Mouse (Mus musculus): ENCODE results near the gene Agtr1b. TPM values are rescaled to one million over a fixed set of nuclear protein-coding genes. Genes with fewer than 3 reads are reported as not detected.

Gene Agtr1b
- total RNA-seq (2021): under 1 TPM in 1 of 2 experiments, not detected in 1; 0.16 TPM
- long read RNA-seq, experiment 1: 0 reads
- long read RNA-seq, experiment 2: 0 reads

GRCm38 (mm10) chr3:20366558-20367522, at the start of gene Agtr1b:
Gene Agtr1b, minus strand, starts transcription at chr3:20367177.
- intact Hi-C loops (cut with DNase I; ENCODE audit: low total_unique reads): no loop called here
- DNase-seq: peak; percentile 3

- no peak for DNase-seq
- intact Hi-C loops (cut with DNase I; ENCODE audit: low total_unique reads): no loop called here
These were observed 13.4 kb downstream of the Agtr1b start for GRCm38 (mm10) chr3:20353598-20353997.

DNA sequence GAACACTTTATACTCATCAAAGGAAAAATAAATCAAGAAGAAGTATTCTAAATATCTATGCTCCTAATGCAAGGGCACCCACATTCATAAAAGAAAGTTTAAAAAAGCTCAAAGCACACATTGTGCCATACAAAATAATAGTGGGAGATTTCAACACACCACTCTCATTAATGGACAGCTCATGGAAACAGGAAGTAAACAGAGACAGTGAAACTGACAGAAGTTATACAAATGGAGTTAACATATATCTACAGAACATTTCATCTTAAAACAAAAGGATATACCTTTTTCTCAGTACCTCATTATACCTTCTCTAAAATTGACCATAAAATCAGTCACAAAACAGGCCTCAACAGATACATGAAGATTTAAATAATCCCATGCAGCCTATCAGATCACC, 18.8 kb downstream of the Agtr1b start:
- intact Hi-C loops (cut with DNase I; ENCODE audit: low total_unique reads): no loop called here

GRCm38 (mm10) chr3:20340402-20340801, 26.6 kb downstream of the Agtr1b start:
- intact Hi-C loops (cut with DNase I; ENCODE audit: low total_unique reads): no loop called here
- DNase-seq: no peak

More for the DNA sequence above, 18.8 kb downstream of the Agtr1b start:
- DNase-seq: no peak

- intact Hi-C loops (cut with DNase I; ENCODE audit: low total_unique reads): no loop called here
- no peak for DNase-seq
These were observed 32.3 kb downstream of the Agtr1b start for GRCm38 (mm10) chr3:20334681-20335080.

GRCm38 (mm10) chr3:20317233-20317632, 49.7 kb downstream of the Agtr1b start:
- intact Hi-C loops (cut with DNase I; ENCODE audit: low total_unique reads): no loop called here
- DNase-seq: no peak

- intact Hi-C loops (cut with DNase I; ENCODE audit: low total_unique reads): no loop called here
- no peak for DNase-seq
These were observed 57.8 kb downstream of the Agtr1b start for GRCm38 (mm10) chr3:20309142-20309541.

GRCm38 (mm10) chr3:20307256-20307655, 59.7 kb downstream of the Agtr1b start:
- intact Hi-C loops (cut with DNase I; ENCODE audit: low total_unique reads): no loop called here
- DNase-seq: no peak

- DNase-seq: no peak
These were observed 62.1 kb downstream of the Agtr1b start for GRCm38 (mm10) chr3:20304758-20305352.

GRCm38 (mm10) chr3:20295546-20295945, 71.4 kb downstream of the Agtr1b start:
- no peak for DNase-seq

More at GRCm38 (mm10) chr3:20304758-20305352, 62.1 kb downstream of the Agtr1b start:
- intact Hi-C loops (cut with DNase I; ENCODE audit: low total_unique reads): no loop called here

DNA sequence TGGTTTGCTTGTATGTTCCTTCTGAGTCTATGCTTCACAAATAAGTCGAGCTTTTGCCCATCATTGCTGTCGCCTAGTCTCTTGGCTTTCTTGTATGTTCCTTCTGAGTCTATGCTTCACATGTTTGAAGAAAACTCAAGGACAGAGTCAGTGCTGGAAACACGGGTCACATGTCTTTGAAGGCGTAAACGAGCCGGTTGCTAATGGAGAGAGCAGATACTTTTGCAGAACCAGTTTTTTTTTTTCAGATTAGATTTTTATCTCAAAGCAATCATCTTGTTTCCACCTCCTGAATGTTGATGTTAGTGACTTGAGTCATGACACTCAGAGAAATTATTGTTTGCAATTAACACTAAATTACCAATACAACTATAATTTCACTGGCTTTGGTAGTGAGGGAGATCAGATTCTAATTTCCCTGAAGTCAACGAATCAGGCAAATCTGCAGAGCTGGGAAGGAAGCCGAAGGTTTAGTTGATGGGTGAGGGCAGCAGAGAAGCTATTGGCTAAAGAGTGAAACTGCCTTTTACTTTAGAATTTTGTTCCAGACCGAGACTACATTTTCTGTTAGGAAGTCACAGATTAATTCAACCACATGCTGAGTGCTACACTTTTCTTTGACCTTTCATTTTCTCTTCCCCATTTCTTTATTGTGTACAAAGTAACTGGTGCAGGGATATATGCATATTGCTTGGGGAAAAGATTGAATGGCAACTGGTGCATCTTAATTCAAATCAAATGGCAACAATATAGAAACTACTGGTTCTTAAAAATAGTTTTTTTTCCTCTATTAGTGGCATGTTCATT, 72.2 kb downstream of the Agtr1b start:
- intact Hi-C loops (cut with DNase I; ENCODE audit: low total_unique reads): no loop called here
- no peak for DNase-seq

More at GRCm38 (mm10) chr3:20295546-20295945, 71.4 kb downstream of the Agtr1b start:
- intact Hi-C loops (cut with DNase I; ENCODE audit: low total_unique reads): no loop called here

GRCm38 (mm10) chr3:20291370-20291769, 75.6 kb downstream of the Agtr1b start:
- intact Hi-C loops (cut with DNase I; ENCODE audit: low total_unique reads): no loop called here
- DNase-seq: no peak

- no peak for DNase-seq
- intact Hi-C loops (cut with DNase I; ENCODE audit: low total_unique reads): no loop called here
These were observed 78.2 kb downstream of the Agtr1b start for GRCm38 (mm10) chr3:20288761-20289160.

- intact Hi-C loops (cut with DNase I; ENCODE audit: low total_unique reads): no loop called here
- DNase-seq: no peak
These were observed 85.2 kb downstream of the Agtr1b start for GRCm38 (mm10) chr3:20281796-20282195.

GRCm38 (mm10) chr3:20275633-20276032, 91.3 kb downstream of the Agtr1b start, which contains the start of gene Cpb1:
Gene Cpb1, minus strand, starts transcription at chr3:20275733.
- DNase-seq: no peak
- intact Hi-C loops (cut with DNase I; ENCODE audit: low total_unique reads): no loop called here

Other genes starting within 250 kb of the Agtr1b start
- 100 to 1,000 TPM; 201 to 205 TPM for gene Gyg, start 211.9 kb downstream of the Agtr1b start, total RNA-seq (2021)
- 1 to 10 TPM; 5.1 to 7.9 TPM for gene Cpa3, start 125.0 kb downstream of the Agtr1b start, total RNA-seq (2021)
- gene Cpb1, start 91.4 kb downstream of the Agtr1b start, total RNA-seq (2021): under 1 TPM; 0.09 to 0.10 TPM

All from gastrocnemius, postnatal 14 days (tissue).